Mouse (Mus musculus) liver, postnatal 0 days (tissue): Measurements from ENCODE around the gene Nap1l1. TPM values are rescaled to one million over a fixed set of nuclear protein-coding genes. Genes with fewer than 3 reads are reported as not detected.

ENCODE experiments used
- ATAC-seq: fragments of 200-750 bp; cut with Nextera tagmentation; 2 replicates; pipeline ENCODE4 v1.8.0; 2017; ENCODE audit warnings: mild to moderate bottlenecking, moderate library complexity
- DNase-seq: peaks from one replicate; pipeline ENCODE4 v3.0.0-alpha.2; 2016
- H3K27ac ChIP-seq: fragments of 300-500 bp; sonication (generic); 2 replicates; pipeline ENCODE4 v1.5.1; 2014; ENCODE audit warnings: antibody characterized with exemption, moderate library complexity, mild to moderate bottlenecking, low read depth
- H3K27me3 ChIP-seq: fragments of 300-500 bp; sonication (generic); 2 replicates; pipeline ENCODE4 v1.6.1; 2014; ENCODE audit warnings: low read length, control low read depth, mixed read lengths; ENCODE audit not compliant: insufficient read depth
- H3K36me3 ChIP-seq: fragments of 300-500 bp; sonication (generic); replicated peaks from 2 replicates; pipeline ENCODE4 v1.6.1; 2014; ENCODE audit warnings: mild to moderate bottlenecking, control low read depth, low read length, moderate library complexity, mixed read lengths; ENCODE audit not compliant: insufficient read depth
- H3K4me1 ChIP-seq: fragments of 300-500 bp; sonication (generic); 2 replicates; pipeline ENCODE4 v1.6.1; 2014; ENCODE audit warnings: antibody characterized with exemption, mild to moderate bottlenecking, control low read depth; ENCODE audit not compliant: insufficient read depth
- H3K4me2 ChIP-seq: fragments of 300-500 bp; sonication (generic); 2 replicates; pipeline ENCODE4 v1.6.1; 2014; ENCODE audit warnings: low read depth, mild to moderate bottlenecking, low read length, moderate library complexity, mixed read lengths
- H3K4me3 ChIP-seq: fragments of 300-500 bp; sonication (generic); 2 replicates; pipeline ENCODE4 v1.5.1; 2014; ENCODE audit warnings: low read depth, low read length
- H3K9ac ChIP-seq: fragments of 300-500 bp; sonication (generic); replicated peaks from 2 replicates; pipeline ENCODE4 v1.6.1; 2014; ENCODE audit warnings: mild to moderate bottlenecking, moderate library complexity
- H3K9me3 ChIP-seq: fragments of 300-500 bp; sonication (generic); 2 replicates; pipeline ENCODE4 v1.6.1; 2016; ENCODE audit warnings: mild to moderate bottlenecking, control low read depth, low read length, mixed read lengths
- CTCF ChIP-seq: sonication (generic); IDR thresholded peaks from 2 replicates; pipeline ENCODE4 v1.5.1; 2016; ENCODE audit warnings: antibody characterized with exemption, low read depth
- EP300 ChIP-seq: IDR thresholded peaks from 2 replicates; pipeline ENCODE4 v1.6.1; 2016; ENCODE audit warnings: antibody characterized with exemption, low read depth, mild to moderate bottlenecking
- WGBS: fragments of 180-500 bp; shearing (Covaris S2); extraction: QIAGEN DNeasy Blood & Tissue Kit; methylation state at CpG from one replicate; pipeline ENCODE4 v1.1.7; 2014; ENCODE audit not compliant: insufficient replicate concordance; 5-methylcytosine and 5-hydroxymethylcytosine counted together
- polyA plus RNA-seq: library from polyadenylated mRNA; unstranded; fragments of >200 nt; fragmentation: Nextera tagmentation; extraction: Ambion mirVana; gene quantifications from 2 replicates; pipeline ENCODE4 v1.2.1, GENCODE M21; 2015

Nap1l1 gene
- polyA plus RNA-seq, 1 experiment from 2014 or later: 73.7 TPM

GRCm38 (mm10) chr10:111516804-111517436 is 43.9 kb downstream of the Nap1l1 start:
- peaks cover 20% of the 10 kb centered on the region for H3K4me1 ChIP-seq

GRCm38 (mm10) chr10:111518350-111518749 is 45.3 kb downstream of the Nap1l1 start:
- ATAC-seq (no peak), DNase-seq (no peak)
- TF ChIP-seq EP300 (no peak), CTCF (no peak)
- H3K36me3 ChIP-seq: no peaks in the 10 kb centered on the region
- H3K9me3 ChIP-seq: no peaks in the 10 kb centered on the region
- H3K27me3 ChIP-seq: no peaks in the 10 kb centered on the region
- no peak overlapping the region for H3K27ac ChIP-seq
- H3K9ac ChIP-seq: no peak overlapping the region
- no peak overlapping the region for H3K4me3 ChIP-seq
- peaks cover 20% of the 10 kb centered on the region for H3K4me1 ChIP-seq
- no peak overlapping the region for H3K4me2 ChIP-seq
- 78% methylated on average over 4 of the region's 4 CpGs for WGBS

More at GRCm38 (mm10) chr10:111516804-111517436, 43.9 kb downstream of the Nap1l1 start:
- Histone ChIP-seq H3K9me3 (no peaks in the 10 kb centered on the region), H3K27me3 (no peaks in the 10 kb centered on the region), H3K36me3 (no peaks in the 10 kb centered on the region), H3K9ac (no peak overlapping the region), H3K27ac (peak overlapping the region; percentile 58), H3K4me2 (peak overlapping the region; percentile 38; the same call in 1 of the 2 replicates), H3K4me3 (no peak overlapping the region)
- peak; percentile 42 for ATAC-seq
- 74% methylated on average over 8 of the region's 8 CpGs for WGBS
- TF ChIP-seq CTCF (no peak), EP300 (no peak)
- DNase-seq: no peak

GRCm38 (mm10) chr10:111519620-111520370 is 46.8 kb downstream of the Nap1l1 start:
- ATAC-seq (no peak), DNase-seq (no peak)
- Histone ChIP-seq H3K36me3 (no peaks in the 10 kb centered on the region), H3K27me3 (no peaks in the 10 kb centered on the region), H3K4me2 (peak overlapping the region; percentile 42; the same call in 1 of the 2 replicates), H3K4me1 (peaks cover 20% of the 10 kb centered on the region), H3K27ac (no peak overlapping the region), H3K9me3 (no peaks in the 10 kb centered on the region), H3K4me3 (no peak overlapping the region), H3K9ac (no peak overlapping the region)
- no peak for TF ChIP-seq EP300
- no peak for TF ChIP-seq CTCF
- 51% methylated on average over 24 of the region's 24 CpGs for WGBS

- Histone ChIP-seq H3K27me3 (no peaks in the 10 kb centered on the region), H3K27ac (no peak overlapping the region), H3K36me3 (no peaks in the 10 kb centered on the region), H3K4me1 (peaks cover 14% of the 10 kb centered on the region), H3K9ac (no peak overlapping the region), H3K9me3 (no peaks in the 10 kb centered on the region), H3K4me2 (no peak overlapping the region), H3K4me3 (no peak overlapping the region)
- ATAC-seq (no peak), DNase-seq (no peak)
- whole genome bisulfite sequencing: 82% methylated on average over 3 of the region's 3 CpGs
- TF ChIP-seq EP300 (no peak), CTCF (no peak)
Observed at GRCm38 (mm10) chr10:111520621-111521020, 47.6 kb downstream of the Nap1l1 start.

- TF ChIP-seq EP300 (no peak), CTCF (no peak)
- H3K36me3 ChIP-seq: no peaks in the 10 kb centered on the region
- H3K27ac ChIP-seq: no peak overlapping the region
- peaks cover 7% of the 10 kb centered on the region for H3K4me1 ChIP-seq
- no peak for DNase-seq
- no peak overlapping the region for H3K9ac ChIP-seq
- 65% methylated on average over 4 of the region's 4 CpGs for WGBS
- ATAC-seq: no peak
- no peaks in the 10 kb centered on the region for H3K9me3 ChIP-seq
- no peak overlapping the region for H3K4me2 ChIP-seq
- H3K27me3 ChIP-seq: no peaks in the 10 kb centered on the region
- H3K4me3 ChIP-seq: no peak overlapping the region
Observed at GRCm38 (mm10) chr10:111521636-111522035, 48.6 kb downstream of the Nap1l1 start.

- H3K36me3 ChIP-seq: no peaks in the 10 kb centered on the region
- TF ChIP-seq EP300 (no peak), CTCF (no peak)
- H3K4me1 ChIP-seq: peaks cover 3% of the 10 kb centered on the region
- ATAC-seq (no peak), DNase-seq (no peak)
- no peak overlapping the region for H3K27ac ChIP-seq
- no peak overlapping the region for H3K4me3 ChIP-seq
- H3K9ac ChIP-seq: no peak overlapping the region
- no peaks in the 10 kb centered on the region for H3K27me3 ChIP-seq
- WGBS: 79% methylated on average over 4 of the region's 4 CpGs
- H3K4me2 ChIP-seq: no peak overlapping the region
- no peaks in the 10 kb centered on the region for H3K9me3 ChIP-seq
Observed at GRCm38 (mm10) chr10:111522230-111522629, 49.2 kb downstream of the Nap1l1 start.
